Mouse (Mus musculus) limb, embryonic 12.5 days (tissue): ENCODE results near the gene Inpp5f. TPM values are rescaled to one million over a fixed set of nuclear protein-coding genes. Genes with fewer than 3 reads are reported as not detected.
"Not testable (repeated sequence)": the region's sequence is repeated elsewhere in the genome, so short reads cannot be mapped to it uniquely, and the experiment has no call there.

ENCODE experiments used
- ATAC-seq: fragments of 200-750 bp; cut with Nextera tagmentation; 2 replicates; pipeline ENCODE4 v1.8.0; 2017; ENCODE audit warnings: low read depth, moderate TSS enrichment; ENCODE audit not compliant: insufficient number of reproducible peaks, insufficient read depth, low FRiP score, low TSS enrichment
- H3K27ac ChIP-seq: fragments of 300-500 bp; sonication (generic); 2 replicates; pipeline ENCODE4 v1.5.1; 2016; ENCODE audit warnings: mild to moderate bottlenecking, moderate library complexity
- H3K27me3 ChIP-seq: fragments of 300-500 bp; sonication (generic); 2 replicates; pipeline ENCODE4 v1.6.1; 2016; ENCODE audit warnings: mild to moderate bottlenecking, moderate library complexity
- H3K36me3 ChIP-seq: fragments of 300-500 bp; sonication (generic); 2 replicates; pipeline ENCODE4 v1.6.1; 2016; ENCODE audit warnings: mild to moderate bottlenecking, moderate library complexity
- H3K4me1 ChIP-seq: fragments of 300-500 bp; sonication (generic); replicated peaks from 2 replicates; pipeline ENCODE4 v1.6.1; 2016
- H3K4me2 ChIP-seq: fragments of 300-500 bp; sonication (generic); 2 replicates; pipeline ENCODE4 v1.6.1; 2016; ENCODE audit warnings: mild to moderate bottlenecking, moderate library complexity
- H3K4me3 ChIP-seq: fragments of 300-500 bp; sonication (generic); replicated peaks from 2 replicates; pipeline ENCODE4 v1.5.1; 2016; ENCODE audit warnings: mild to moderate bottlenecking
- H3K9ac ChIP-seq: fragments of 300-500 bp; sonication (generic); replicated peaks from 2 replicates; pipeline ENCODE4 v1.6.1; 2016; ENCODE audit warnings: mild to moderate bottlenecking, moderate library complexity
- H3K9me3 ChIP-seq: fragments of 300-500 bp; sonication (generic); 2 replicates; pipeline ENCODE4 v1.6.1; 2016; ENCODE audit warnings: mild to moderate bottlenecking, moderate library complexity
- WGBS: fragments of 180-500 bp; shearing (Covaris S2); methylation state at CpG from one replicate; pipeline ENCODE4 v1.1.7; 2016; 5-methylcytosine and 5-hydroxymethylcytosine counted together
- polyA plus RNA-seq: library from polyadenylated mRNA; unstranded; fragments of >200 nt; fragmentation: Nextera tagmentation; extraction: Ambion mirVana; gene quantifications from 2 replicates; pipeline ENCODE4 v1.2.1, GENCODE M21; 2016

The Inpp5f gene
- polyA plus RNA-seq = 25.5 and 26.0 TPM in 2 replicates

- Histone ChIP-seq H3K9ac (peak within 1 kb of the TSS; percentile 80), H3K9me3 (no peaks in the 10 kb centered on the region), H3K4me1 (peaks cover 13% of the 10 kb centered on the region), H3K36me3 (no peaks in the 10 kb centered on the region), H3K27ac (peak within 1 kb of the TSS; percentile 82), H3K4me2 (peak within 1 kb of the TSS; percentile 82), H3K4me3 (peak within 1 kb of the TSS; percentile 77), H3K27me3 (no peaks in the 10 kb centered on the region)
- 2% methylated on average over 68 of the region's 68 CpGs for WGBS
- ATAC-seq = peak; percentile 98
Measured at GRCm38 (mm10) chr7:128610897-128611798, at the start of gene Inpp5f. Gene Inpp5f (plus strand): TSS chr7:128611328.

- Histone ChIP-seq H3K4me1 (no peaks in the 10 kb centered on the region), H3K27ac (no peak overlapping the region), H3K4me3 (no peak overlapping the region), H3K27me3 (no peaks in the 10 kb centered on the region), H3K9ac (no peak overlapping the region), H3K4me2 (no peak overlapping the region), H3K36me3 (no peaks in the 10 kb centered on the region), H3K9me3 (no peaks in the 10 kb centered on the region)
- WGBS = 40% methylated on average over 4 of the region's 4 CpGs
- no peak for ATAC-seq
Measured at GRCm38 (mm10) chr7:128563373-128563772, 47.8 kb upstream of the Inpp5f start.

- no peaks in the 10 kb centered on the region for H3K9me3 ChIP-seq
- H3K27ac ChIP-seq = no peak overlapping the region
- H3K27me3 ChIP-seq = no peaks in the 10 kb centered on the region
- H3K4me3 ChIP-seq = no peak overlapping the region
- no peak for ATAC-seq
- H3K9ac ChIP-seq = no peak overlapping the region
- WGBS = 69% methylated on average over 7 of the region's 7 CpGs
- no peaks in the 10 kb centered on the region for H3K4me1 ChIP-seq
- no peak overlapping the region for H3K4me2 ChIP-seq
- H3K36me3 ChIP-seq = no peaks in the 10 kb centered on the region
Measured at GRCm38 (mm10) chr7:128566311-128566710, 44.8 kb upstream of the Inpp5f start.

- no peaks in the 10 kb centered on the region for H3K9me3 ChIP-seq
- no peak overlapping the region for H3K27ac ChIP-seq
- H3K4me3 ChIP-seq = no peak overlapping the region
- no peaks in the 10 kb centered on the region for H3K4me1 ChIP-seq
- no peak for ATAC-seq
- no peaks in the 10 kb centered on the region for H3K27me3 ChIP-seq
- H3K4me2 ChIP-seq = no peak overlapping the region
- H3K9ac ChIP-seq = no peak overlapping the region
- WGBS = 84% methylated on average over 8 of the region's 8 CpGs
- no peaks in the 10 kb centered on the region for H3K36me3 ChIP-seq
Measured at GRCm38 (mm10) chr7:128567561-128568244, 43.4 kb upstream of the Inpp5f start.

- not testable (repeated sequence) for H3K36me3 ChIP-seq, H3K9me3 ChIP-seq, H3K9ac ChIP-seq, H3K4me2 ChIP-seq, ATAC-seq, H3K4me3 ChIP-seq, H3K4me1 ChIP-seq, H3K27me3 ChIP-seq, H3K27ac ChIP-seq
- 83% methylated on average over 2 of the region's 2 CpGs for WGBS
Measured at GRCm38 (mm10) chr7:128569429-128569828, 41.7 kb upstream of the Inpp5f start.

GRCm38 (mm10) chr7:128569987-128570656, 41.0 kb upstream of the Inpp5f start:
- 92% methylated on average over 8 of the region's 8 CpGs for WGBS
- ATAC-seq = no peak
- H3K4me1 ChIP-seq = peaks cover 5% of the 10 kb centered on the region; the same call in 1 of the 2 replicates

GRCm38 (mm10) chr7:128570657-128571056, 40.5 kb upstream of the Inpp5f start:
- H3K36me3 ChIP-seq, H3K27me3 ChIP-seq, H3K27ac ChIP-seq, H3K9ac ChIP-seq, H3K4me2 ChIP-seq, H3K4me1 ChIP-seq, ATAC-seq, H3K9me3 ChIP-seq, H3K4me3 ChIP-seq: not testable (repeated sequence)
- WGBS = 88% methylated on average over 7 of the region's 7 CpGs

More at GRCm38 (mm10) chr7:128569987-128570656, 41.0 kb upstream of the Inpp5f start:
- Histone ChIP-seq H3K36me3 (no peaks in the 10 kb centered on the region), H3K4me3 (no peak overlapping the region), H3K4me2 (no peak overlapping the region), H3K27me3 (no peaks in the 10 kb centered on the region), H3K9ac (no peak overlapping the region), H3K27ac (no peak overlapping the region), H3K9me3 (no peaks in the 10 kb centered on the region)

GRCm38 (mm10) chr7:128572030-128572429, 39.1 kb upstream of the Inpp5f start:
- Histone ChIP-seq H3K4me1 (peaks cover 5% of the 10 kb centered on the region; the same call in 1 of the 2 replicates), H3K4me3 (no peak overlapping the region), H3K9me3 (no peaks in the 10 kb centered on the region), H3K27ac (no peak overlapping the region), H3K27me3 (no peaks in the 10 kb centered on the region), H3K36me3 (no peaks in the 10 kb centered on the region), H3K4me2 (no peak overlapping the region), H3K9ac (no peak overlapping the region)
- WGBS = 73% methylated on average over 4 of the region's 4 CpGs
- no peak for ATAC-seq

GRCm38 (mm10) chr7:128575211-128575610, 35.9 kb upstream of the Inpp5f start:
- no peak overlapping the region for H3K9ac ChIP-seq
- no peak for ATAC-seq
- peaks cover 5% of the 10 kb centered on the region; the same call in 1 of the 2 replicates for H3K4me1 ChIP-seq
- WGBS = 91% methylated on average over 5 of the region's 5 CpGs
- H3K27ac ChIP-seq = no peak overlapping the region
- no peak overlapping the region for H3K4me3 ChIP-seq
- H3K27me3 ChIP-seq = no peaks in the 10 kb centered on the region
- H3K4me2 ChIP-seq = no peak overlapping the region
- no peaks in the 10 kb centered on the region for H3K36me3 ChIP-seq
- H3K9me3 ChIP-seq = no peaks in the 10 kb centered on the region

- no peak for ATAC-seq
- Histone ChIP-seq H3K9ac (no peak overlapping the region), H3K9me3 (no peaks in the 10 kb centered on the region), H3K4me1 (peaks cover 5% of the 10 kb centered on the region; the same call in 1 of the 2 replicates), H3K27me3 (no peaks in the 10 kb centered on the region), H3K36me3 (no peaks in the 10 kb centered on the region), H3K4me3 (no peak overlapping the region), H3K4me2 (no peak overlapping the region), H3K27ac (no peak overlapping the region)
- 57% methylated on average over 2 of the region's 2 CpGs for WGBS
Measured at GRCm38 (mm10) chr7:128575794-128576193, 35.3 kb upstream of the Inpp5f start.

GRCm38 (mm10) chr7:128577607-128578006, 33.5 kb upstream of the Inpp5f start:
- Histone ChIP-seq H3K27ac (no peak overlapping the region), H3K4me1 (peaks cover 5% of the 10 kb centered on the region; the same call in 1 of the 2 replicates), H3K36me3 (no peaks in the 10 kb centered on the region), H3K4me3 (no peak overlapping the region), H3K4me2 (no peak overlapping the region), H3K9ac (no peak overlapping the region), H3K9me3 (no peaks in the 10 kb centered on the region), H3K27me3 (no peaks in the 10 kb centered on the region)
- WGBS = 27% methylated on average over 1 of the region's 1 CpGs
- no peak for ATAC-seq
